Mouse (Mus musculus): Measurements from ENCODE around the gene Inhbe. TPM values are rescaled to one million over a fixed set of nuclear protein-coding genes. Genes with fewer than 3 reads are reported as not detected.

Gene Inhbe
- total RNA-seq, 4 experiments from 2014 or later = not detected

GRCm38 (mm10) chr10:127346173-127346572, 8.0 kb downstream of the Inhbe start:
- DNase-seq (ENCODE audit: low spot score in 2 of 2) = no peak

GRCm38 (mm10) chr10:127343029-127343428, 11.2 kb downstream of the Inhbe start:
- no peak for DNase-seq (ENCODE audit: low spot score in 2 of 2)

- DNase-seq (ENCODE audit: low spot score in 2 of 2) = peak; percentile 60 to 76
Measured at GRCm38 (mm10) chr10:127341891-127342639, 12.1 kb downstream of the Inhbe start, which contains the start of gene Gli1. Gli1 (minus strand) TSS chr10:127341974.

GRCm38 (mm10) chr10:127341360-127341690, 12.9 kb downstream of the Inhbe start:
- no peak for DNase-seq (ENCODE audit: low spot score in 2 of 2)

GRCm38 (mm10) chr10:127340577-127341359, 13.4 kb downstream of the Inhbe start:
- DNase-seq (ENCODE audit: low spot score in 2 of 2) = no peak

- DNase-seq (ENCODE audit: low spot score in 2 of 2) = no peak
Measured at GRCm38 (mm10) chr10:127339683-127340576, 14.3 kb downstream of the Inhbe start.

GRCm38 (mm10) chr10:127338930-127339682, 15.1 kb downstream of the Inhbe start:
- peak; percentile 75 to 81 for DNase-seq (ENCODE audit: low spot score in 2 of 2)

GRCm38 (mm10) chr10:127337536-127338099, 16.6 kb downstream of the Inhbe start:
- no peak for DNase-seq (ENCODE audit: low spot score in 2 of 2)

GRCm38 (mm10) chr10:127336952-127337351, 17.3 kb downstream of the Inhbe start:
- DNase-seq (ENCODE audit: low spot score in 2 of 2) = no peak

- DNase-seq (ENCODE audit: low spot score in 2 of 2) = no peak
Measured at GRCm38 (mm10) chr10:127335271-127335670, 18.9 kb downstream of the Inhbe start.

- no peak for DNase-seq (ENCODE audit: low spot score in 2 of 2)
Measured at GRCm38 (mm10) chr10:127333152-127333551, 21.1 kb downstream of the Inhbe start.

GRCm38 (mm10) chr10:127332211-127332874, 21.9 kb downstream of the Inhbe start:
- DNase-seq (ENCODE audit: low spot score in 2 of 2) = no peak

- DNase-seq (ENCODE audit: low spot score in 2 of 2) = no peak
Measured at GRCm38 (mm10) chr10:127330212-127330611, 24.0 kb downstream of the Inhbe start.

- DNase-seq (ENCODE audit: low spot score in 2 of 2) = no peak
Measured at GRCm38 (mm10) chr10:127327461-127328145, 26.6 kb downstream of the Inhbe start.

- no peak for DNase-seq (ENCODE audit: low spot score in 2 of 2)
Measured at GRCm38 (mm10) chr10:127326828-127327227, 27.4 kb downstream of the Inhbe start.

- no peak for DNase-seq (ENCODE audit: low spot score in 2 of 2)
Measured at GRCm38 (mm10) chr10:127326017-127326801, 28.0 kb downstream of the Inhbe start.

GRCm38 (mm10) chr10:127325454-127326016, 28.7 kb downstream of the Inhbe start:
- no peak for DNase-seq (ENCODE audit: low spot score in 2 of 2)

GRCm38 (mm10) chr10:127324495-127324894, 29.7 kb downstream of the Inhbe start:
- DNase-seq (ENCODE audit: low spot score in 2 of 2) = no peak
